14 mouse cellular contexts compared by ENCODE assay signal in genomic region chr6:146629781-146630756, GRCm38 (mm10). TPM values are rescaled to one million over a fixed set of nuclear protein-coding genes. Genes with fewer than 3 reads are reported as not detected.
DNase-seq lines count a peak whose midpoint lies in the region; ATAC-seq and TF ChIP-seq lines count a peak whose summit lies in the region.
"Had no signal": no experiment of that assay in that cellular context is flagged by ENCODE, and none has a peak within 500 bp of the region (broad histone marks: within the 10 kb centered on the region; RNA-seq: fewer than 3 reads in every experiment).

No protein-coding gene starts in this region.

- H3K36me3 ChIP-seq in lung, embryonic 14.5 days (ENCODE audit: insufficient read depth), result no peaks in the 10 kb centered on the region
- H3K36me3 ChIP-seq in liver, embryonic 12.5 days, result peaks cover 15% of the 10 kb centered on the region
- H3K36me3 ChIP-seq in forebrain, postnatal 0 days (ENCODE audit: insufficient read depth), result no peaks in the 10 kb centered on the region

- no peaks in the 10 kb centered on the region for H3K27me3 ChIP-seq in lung, embryonic 14.5 days (ENCODE audit: insufficient read depth, low read length)
- no peaks in the 10 kb centered on the region for H3K27me3 ChIP-seq in liver, embryonic 12.5 days (replicated peaks)
- no peaks in the 10 kb centered on the region for H3K27me3 ChIP-seq in forebrain, postnatal 0 days (ENCODE audit: insufficient read depth, low read length)

- H3K9ac ChIP-seq in lung, embryonic 14.5 days, result no peak overlapping the region
- H3K9ac ChIP-seq in liver, embryonic 12.5 days, result peak overlapping the region; percentile 95
- no peak overlapping the region for H3K9ac ChIP-seq in forebrain, postnatal 0 days

- intact Hi-C loops in gastrocnemius, postnatal 36 days (cut with DNase I), result no loop called here

- H3K27ac ChIP-seq in lung, embryonic 14.5 days (ENCODE audit: low read depth), result peak overlapping the region; percentile 32; the same call in 1 of the 2 replicates
- peak overlapping the region; percentile 95 for H3K27ac ChIP-seq in liver, embryonic 12.5 days
- H3K27ac ChIP-seq in forebrain, postnatal 0 days (ENCODE audit: low read depth, low read length), result no peak overlapping the region
- H3K27ac ChIP-seq: kidney, postnatal 0 days had no signal

- no peak overlapping the region; the same call in 1 of the 2 replicates for H3K4me2 ChIP-seq in lung, embryonic 14.5 days
- peak overlapping the region; percentile 82 for H3K4me2 ChIP-seq in liver, embryonic 12.5 days
- H3K4me2 ChIP-seq in forebrain, postnatal 0 days (ENCODE audit: low read depth), result no peak overlapping the region

- no peak for ATAC-seq in lung, embryonic 14.5 days (ENCODE audit: insufficient read depth)
- peak; percentile 86 for ATAC-seq in liver, embryonic 12.5 days
- ATAC-seq in forebrain, postnatal 0 days, result no peak

- no peak for TF ChIP-seq CTCF in lung, embryonic 14.5 days (IDR thresholded peaks at IDR 0.05; ENCODE audit: low read depth)
- TF ChIP-seq CTCF in forebrain, postnatal 0 days (IDR thresholded peaks at IDR 0.05; ENCODE audit: low read depth), result no peak

- WGBS in lung, embryonic 14.5 days, result 68% methylated on average over 9 of the region's 9 CpGs
- WGBS in liver, embryonic 12.5 days (ENCODE audit: insufficient replicate concordance), result 24% methylated on average over 9 of the region's 9 CpGs
- WGBS in forebrain, postnatal 0 days, result 86% methylated on average over 9 of the region's 9 CpGs

- H3K4me1 ChIP-seq in lung, embryonic 14.5 days (ENCODE audit: insufficient read depth), result peaks cover 3% of the 10 kb centered on the region; the same call in 1 of the 2 replicates
- peaks cover 63% of the 10 kb centered on the region for H3K4me1 ChIP-seq in liver, embryonic 12.5 days
- peaks cover 8% of the 10 kb centered on the region; the same call in 1 of the 2 replicates for H3K4me1 ChIP-seq in forebrain, postnatal 0 days (ENCODE audit: insufficient read depth)

- no peaks in the 10 kb centered on the region for H3K9me3 ChIP-seq in lung, embryonic 14.5 days (ENCODE audit: low read depth, low read length)
- H3K9me3 ChIP-seq in liver, embryonic 12.5 days (replicated peaks), result no peaks in the 10 kb centered on the region
- no peaks in the 10 kb centered on the region for H3K9me3 ChIP-seq in forebrain, postnatal 0 days (ENCODE audit: low read length)

- DNase-seq in lung, embryonic 14.5 days, result no peak
- DNase-seq in lung, postnatal 36 days, result no peak
- peak; percentile 75 for DNase-seq in c-Kit-negative CD71-positive TER-119-positive erythroid progenitor cells, embryonic 14.5 days (ENCODE audit: low read depth, low spot score)
- DNase-seq in spleen, postnatal 14 days (ENCODE audit: low spot score in 2 of 2), result peak; percentile 43 to 46
- no peak for DNase-seq in cerebellum, postnatal 25 days
- no peak for DNase-seq in gastrocnemius, postnatal 36 days
- no peak for DNase-seq in forebrain, postnatal 0 days
- DNase-seq: cerebellum, adult 9-11 months; heart, adult 18-20 months; lung, postnatal 10 days; midbrain, embryonic 14.5 days; right cerebral cortex, postnatal 4 days had no signal

- no peak overlapping the region for H3K4me3 ChIP-seq in lung, embryonic 14.5 days (ENCODE audit: low read depth, low read length)
- H3K4me3 ChIP-seq in liver, embryonic 12.5 days, result peak overlapping the region; percentile 32
- no peak overlapping the region for H3K4me3 ChIP-seq in forebrain, postnatal 0 days (ENCODE audit: low read depth, low read length)

RNA-seq across cellular contexts. Expression of gene Med21, which starts 12.3 kb away (rescaled TPM):
- polyA plus RNA-seq in lung, embryonic 14.5 days (2014; fragmentation: Nextera tagmentation; extraction: Ambion mirVana), result 138 and 142 TPM in 2 replicates
- 72.8 and 77.8 TPM in 2 replicates for polyA plus RNA-seq in liver, embryonic 12.5 days (2016; fragmentation: Nextera tagmentation; extraction: Ambion mirVana)
- total RNA-seq in gastrocnemius, postnatal 36 days (2021), result 10 to 100 TPM; 34.7 to 38.0 TPM
- 65.2 and 85.3 TPM in 2 replicates for total RNA-seq in forebrain, postnatal 0 days (2014; rRNA removed)
- polyA plus RNA-seq in forebrain, postnatal 0 days (2015; fragmentation: Nextera tagmentation; extraction: Ambion mirVana), result 112 and 115 TPM in 2 replicates

RNA-seq across cellular contexts. Expression of gene Tm7sf3, which starts 12.6 kb away (rescaled TPM):
- polyA plus RNA-seq in lung, embryonic 14.5 days (2014; fragmentation: Nextera tagmentation; extraction: Ambion mirVana), result 28.5 and 28.8 TPM in 2 replicates
- 40.5 TPM in 2 replicates for polyA plus RNA-seq in liver, embryonic 12.5 days (2016; fragmentation: Nextera tagmentation; extraction: Ambion mirVana)
- total RNA-seq in gastrocnemius, postnatal 36 days (2021), result 1 to 10 TPM; 6.2 to 7.3 TPM
- 41.0 and 51.1 TPM in 2 replicates for total RNA-seq in forebrain, postnatal 0 days (2014; rRNA removed)
- polyA plus RNA-seq in forebrain, postnatal 0 days (2015; fragmentation: Nextera tagmentation; extraction: Ambion mirVana), result 30.5 and 40.6 TPM in 2 replicates

RNA-seq across cellular contexts. Expression of gene Ints13, which starts 52.4 kb away (rescaled TPM):
- 62.7 and 70.2 TPM in 2 replicates for polyA plus RNA-seq in lung, embryonic 14.5 days (2014; fragmentation: Nextera tagmentation; extraction: Ambion mirVana)
- polyA plus RNA-seq in liver, embryonic 12.5 days (2016; fragmentation: Nextera tagmentation; extraction: Ambion mirVana), result 50.9 and 52.2 TPM in 2 replicates
- 10 to 100 TPM; 11.3 to 11.8 TPM for total RNA-seq in gastrocnemius, postnatal 36 days (2021)
- 29.1 and 40.7 TPM in 2 replicates for total RNA-seq in forebrain, postnatal 0 days (2014; rRNA removed)
- polyA plus RNA-seq in forebrain, postnatal 0 days (2015; fragmentation: Nextera tagmentation; extraction: Ambion mirVana), result 17.0 and 23.8 TPM in 2 replicates

RNA-seq across cellular contexts. Expression of gene Fgfr1op2, which starts 53.1 kb away (rescaled TPM):
- 108 and 110 TPM in 2 replicates for polyA plus RNA-seq in lung, embryonic 14.5 days (2014; fragmentation: Nextera tagmentation; extraction: Ambion mirVana)
- 103 and 107 TPM in 2 replicates for polyA plus RNA-seq in liver, embryonic 12.5 days (2016; fragmentation: Nextera tagmentation; extraction: Ambion mirVana)
- 10 to 100 TPM; 44.0 to 48.1 TPM for total RNA-seq in gastrocnemius, postnatal 36 days (2021)
- total RNA-seq in forebrain, postnatal 0 days (2014; rRNA removed), result 32.2 and 34.9 TPM in 2 replicates
- polyA plus RNA-seq in forebrain, postnatal 0 days (2015; fragmentation: Nextera tagmentation; extraction: Ambion mirVana), result 37.3 and 37.7 TPM in 2 replicates

Comparison
In these comparisons a context has a peak if more than half of its experiments do, and no peak if none do; other contexts are left out.
1. DNase-seq: peak in c-Kit-negative CD71-positive TER-119-positive erythroid progenitor cells, embryonic 14.5 days (single experiment) and spleen, postnatal 14 days (2 of 2); none in lung, embryonic 14.5 days (single experiment), lung, postnatal 36 days (single experiment), cerebellum, postnatal 25 days (0 of 2), gastrocnemius, postnatal 36 days (0 of 2) and forebrain, postnatal 0 days (single experiment).